Mouse (Mus musculus): ENCODE data around the gene Efcab8. TPM values are rescaled to one million over a fixed set of nuclear protein-coding genes. Genes with fewer than 3 reads are reported as not detected.
"Not testable (repeated sequence)": the region's sequence is repeated elsewhere in the genome, so short reads cannot be mapped to it uniquely, and the experiment has no call there.

The Efcab8 gene
- polyA plus RNA-seq, 1 experiment from 2014 or later, result 0.13 TPM

GRCm38 (mm10) chr2:153809921-153810320, 30.2 kb downstream of the Efcab8 start:
- H3K9me3 ChIP-seq (ENCODE audit: control insufficient read depth), result no peaks in the 10 kb centered on the region
- H3K27ac ChIP-seq (ENCODE audit: low read depth, low read length), result no peak overlapping the region
- 63% methylated on average over 3 of the region's 3 CpGs for WGBS
- no peak overlapping the region for H3K4me3 ChIP-seq (ENCODE audit: low read depth, low read length)
- H3K27me3 ChIP-seq (replicated peaks; ENCODE audit: control insufficient read depth, insufficient read depth, low read length), result no peaks in the 10 kb centered on the region
- H3K36me3 ChIP-seq (ENCODE audit: control insufficient read depth, insufficient read depth), result no peaks in the 10 kb centered on the region
- H3K4me2 ChIP-seq (replicated peaks; ENCODE audit: low read depth), result no peak overlapping the region
- H3K4me1 ChIP-seq (replicated peaks; ENCODE audit: control insufficient read depth, insufficient read depth, low read length), result 0 out of 2 replicates have a peak, but pooled peaks cover 3% of the 10 kb centered on the region
- ATAC-seq, result no peak
- TF ChIP-seq CTCF (IDR thresholded peaks at IDR 0.05; ENCODE audit: low read depth), result no peak
- H3K9ac ChIP-seq (ENCODE audit: low read depth, low read length), result no peak overlapping the region

GRCm38 (mm10) chr2:153822005-153822543, 42.3 kb downstream of the Efcab8 start:
- no peaks in the 10 kb centered on the region for H3K27me3 ChIP-seq (replicated peaks; ENCODE audit: control insufficient read depth, insufficient read depth, low read length)
- 62% methylated on average over 2 of the region's 2 CpGs for WGBS
- no peaks in the 10 kb centered on the region for H3K36me3 ChIP-seq (ENCODE audit: control insufficient read depth, insufficient read depth)
- TF ChIP-seq CTCF (IDR thresholded peaks at IDR 0.05; ENCODE audit: low read depth), result no peak
- ATAC-seq, result no peak
- H3K9me3 ChIP-seq (ENCODE audit: control insufficient read depth), result no peaks in the 10 kb centered on the region
- H3K4me2 ChIP-seq (replicated peaks; ENCODE audit: low read depth), result no peak overlapping the region
- no peak overlapping the region for H3K27ac ChIP-seq (ENCODE audit: low read depth, low read length)
- no peak overlapping the region for H3K9ac ChIP-seq (ENCODE audit: low read depth, low read length)
- H3K4me1 ChIP-seq (replicated peaks; ENCODE audit: control insufficient read depth, insufficient read depth, low read length), result no peaks in the 10 kb centered on the region
- H3K4me3 ChIP-seq (ENCODE audit: low read depth, low read length), result no peak overlapping the region

GRCm38 (mm10) chr2:153824593-153824992, 44.9 kb downstream of the Efcab8 start:
- H3K4me2 ChIP-seq (replicated peaks; ENCODE audit: low read depth), result no peak overlapping the region
- no peaks in the 10 kb centered on the region for H3K4me1 ChIP-seq (replicated peaks; ENCODE audit: control insufficient read depth, insufficient read depth, low read length)
- TF ChIP-seq CTCF (IDR thresholded peaks at IDR 0.05; ENCODE audit: low read depth), result no peak
- no peak for ATAC-seq
- no peak overlapping the region for H3K27ac ChIP-seq (ENCODE audit: low read depth, low read length)
- no peak overlapping the region for H3K9ac ChIP-seq (ENCODE audit: low read depth, low read length)
- H3K36me3 ChIP-seq (ENCODE audit: control insufficient read depth, insufficient read depth), result no peaks in the 10 kb centered on the region
- WGBS, result 61% methylated on average over 6 of the region's 6 CpGs
- no peak overlapping the region for H3K4me3 ChIP-seq (ENCODE audit: low read depth, low read length)
- H3K27me3 ChIP-seq (replicated peaks; ENCODE audit: control insufficient read depth, insufficient read depth, low read length), result no peaks in the 10 kb centered on the region
- no peaks in the 10 kb centered on the region for H3K9me3 ChIP-seq (ENCODE audit: control insufficient read depth)

GRCm38 (mm10) chr2:153825900-153826299, 46.2 kb downstream of the Efcab8 start:
- not testable (repeated sequence) for H3K9me3 ChIP-seq (ENCODE audit: control insufficient read depth); ATAC-seq; H3K9ac ChIP-seq (ENCODE audit: low read depth, low read length); H3K27me3 ChIP-seq (replicated peaks; ENCODE audit: control insufficient read depth, insufficient read depth, low read length); H3K4me2 ChIP-seq (replicated peaks; ENCODE audit: low read depth); H3K27ac ChIP-seq (ENCODE audit: low read depth, low read length); H3K4me1 ChIP-seq (replicated peaks; ENCODE audit: control insufficient read depth, insufficient read depth, low read length); H3K4me3 ChIP-seq (ENCODE audit: low read depth, low read length); H3K36me3 ChIP-seq (ENCODE audit: control insufficient read depth, insufficient read depth)
- 69% methylated on average over 32 of the region's 32 CpGs for WGBS

GRCm38 (mm10) chr2:153827171-153827830, 47.6 kb downstream of the Efcab8 start:
- no peak overlapping the region for H3K27ac ChIP-seq (ENCODE audit: low read depth, low read length)
- no peak overlapping the region for H3K9ac ChIP-seq (ENCODE audit: low read depth, low read length)
- 82% methylated on average over 8 of the region's 8 CpGs for WGBS
- no peak for TF ChIP-seq CTCF (IDR thresholded peaks at IDR 0.05; ENCODE audit: low read depth)
- no peaks in the 10 kb centered on the region for H3K36me3 ChIP-seq (ENCODE audit: control insufficient read depth, insufficient read depth)
- H3K4me2 ChIP-seq (replicated peaks; ENCODE audit: low read depth), result no peak overlapping the region
- H3K4me3 ChIP-seq (ENCODE audit: low read depth, low read length), result no peak overlapping the region
- H3K4me1 ChIP-seq (replicated peaks; ENCODE audit: control insufficient read depth, insufficient read depth, low read length), result no peaks in the 10 kb centered on the region
- no peaks in the 10 kb centered on the region for H3K27me3 ChIP-seq (replicated peaks; ENCODE audit: control insufficient read depth, insufficient read depth, low read length)
- no peak for ATAC-seq
- H3K9me3 ChIP-seq (ENCODE audit: control insufficient read depth), result no peaks in the 10 kb centered on the region

GRCm38 (mm10) chr2:153828704-153829103, 49.0 kb downstream of the Efcab8 start:
- Histone ChIP-seq H3K4me2 (replicated peaks; ENCODE audit: low read depth) (no peak overlapping the region), H3K36me3 (ENCODE audit: control insufficient read depth, insufficient read depth) (no peaks in the 10 kb centered on the region), H3K4me1 (replicated peaks; ENCODE audit: control insufficient read depth, insufficient read depth, low read length) (no peaks in the 10 kb centered on the region), H3K4me3 (ENCODE audit: low read depth, low read length) (no peak overlapping the region), H3K27me3 (replicated peaks; ENCODE audit: control insufficient read depth, insufficient read depth, low read length) (no peaks in the 10 kb centered on the region), H3K27ac (ENCODE audit: low read depth, low read length) (no peak overlapping the region), H3K9me3 (ENCODE audit: control insufficient read depth) (no peaks in the 10 kb centered on the region), H3K9ac (ENCODE audit: low read depth, low read length) (no peak overlapping the region)
- ATAC-seq, result no peak
- WGBS, result 80% methylated on average over 7 of the region's 7 CpGs
- no peak for TF ChIP-seq CTCF (IDR thresholded peaks at IDR 0.05; ENCODE audit: low read depth)

Data from intestine, postnatal 0 days (tissue).